Mouse (Mus musculus): Measurements from ENCODE around the gene Vps25. TPM values are rescaled to one million over a fixed set of nuclear protein-coding genes. Genes with fewer than 3 reads are reported as not detected.

Gene Vps25
- polyA plus RNA-seq, 1 experiment, result 67.0 TPM

DNA sequence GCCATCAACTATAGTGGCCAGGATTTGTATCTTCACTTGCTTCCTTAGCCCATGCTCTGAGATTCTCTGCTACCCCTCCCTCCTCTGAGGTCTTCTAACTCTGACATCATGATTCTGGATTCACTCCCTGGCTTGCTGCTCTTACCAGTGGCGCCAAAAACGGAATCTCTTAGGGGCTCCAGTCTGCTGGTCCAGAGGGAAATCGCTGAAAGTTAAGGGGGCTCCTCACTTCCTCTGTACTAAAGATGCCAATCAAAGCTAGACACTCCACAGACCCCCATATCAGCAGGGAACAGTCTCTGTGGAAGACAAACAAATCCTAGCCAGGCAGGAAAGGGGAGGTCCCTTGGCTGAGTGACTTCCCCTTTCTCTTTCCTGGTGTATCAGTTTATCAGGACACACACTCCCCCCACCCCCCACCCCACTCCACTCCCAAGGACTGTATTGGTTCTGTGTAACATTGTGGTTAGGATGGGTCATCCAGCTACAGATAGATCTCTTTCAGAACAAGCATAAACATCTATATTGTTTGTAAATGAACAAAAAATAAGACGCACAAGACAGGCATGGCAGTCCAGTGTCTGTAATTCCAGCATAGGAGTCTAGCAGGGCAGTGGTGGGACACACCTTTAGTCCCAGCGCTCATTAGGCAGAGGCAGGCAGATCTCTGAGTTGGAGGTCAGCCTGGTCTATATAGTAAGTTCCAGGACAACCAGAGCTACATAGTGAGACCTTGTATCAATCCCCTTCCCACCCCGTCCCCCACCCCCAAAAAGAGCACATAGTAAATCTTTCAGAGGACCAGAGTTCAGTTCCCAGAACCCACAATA is 21.3 kb upstream of the Vps25 start:
- Histone ChIP-seq H3K27ac (ENCODE audit: insufficient read depth, low read length) (peak overlapping the region; percentile 80; the same call in 1 of the 2 replicates), H3K4me3 (replicated peaks; ENCODE audit: insufficient read depth, low read depth, low read length) (no peak overlapping the region)
- WGBS, result 51% methylated on average over 6 of the region's 6 CpGs

DNA sequence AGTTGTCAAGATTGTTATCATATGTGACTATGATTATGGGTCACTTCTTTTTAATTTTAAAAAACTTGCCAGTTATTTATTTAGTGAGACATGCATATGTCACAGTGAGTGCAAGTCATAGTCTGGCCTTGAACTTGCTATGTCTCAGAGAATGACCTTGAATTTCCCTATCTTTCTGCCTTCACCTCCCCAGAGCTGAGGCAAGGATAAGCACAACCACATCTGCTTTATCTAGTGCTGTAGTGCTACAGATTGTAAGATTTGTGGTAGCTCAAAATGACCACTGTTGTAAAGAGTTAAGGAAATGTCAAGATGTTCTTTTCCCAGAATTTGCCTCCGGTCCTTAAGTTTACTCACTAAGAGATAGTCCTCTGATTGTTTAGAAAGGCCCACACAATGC is 20.3 kb upstream of the Vps25 start:
- WGBS, result 86% methylated on average over 1 of the region's 1 CpGs
- H3K4me1 ChIP-seq (ENCODE audit: control insufficient read depth, insufficient read depth, low read length), result 0 out of 2 replicates have a peak, but pooled peaks cover 2% of the 10 kb centered on the region
- no peak overlapping the region for H3K4me3 ChIP-seq (replicated peaks; ENCODE audit: insufficient read depth, low read depth, low read length)
- no peak overlapping the region for H3K27ac ChIP-seq (ENCODE audit: insufficient read depth, low read length)
- no peak for DNase-seq
- no peaks in the 10 kb centered on the region for H3K27me3 ChIP-seq (ENCODE audit: control insufficient read depth, insufficient read depth, low read length)
- TF ChIP-seq POLR2A (IDR thresholded peaks at IDR 0.05; ENCODE audit: borderline replicate concordance, insufficient read depth, low read length) (no peak), CTCF (IDR thresholded peaks at IDR 0.05; ENCODE audit: borderline replicate concordance, insufficient read depth, low read depth, low read length) (no peak)

More for the DNA sequence above, 21.3 kb upstream of the Vps25 start:
- TF ChIP-seq CTCF (IDR thresholded peaks at IDR 0.05; ENCODE audit: borderline replicate concordance, insufficient read depth, low read depth, low read length) (no peak), POLR2A (IDR thresholded peaks at IDR 0.05; ENCODE audit: borderline replicate concordance, insufficient read depth, low read length) (no peak)
- no peak for DNase-seq
- Histone ChIP-seq H3K27me3 (ENCODE audit: control insufficient read depth, insufficient read depth, low read length) (no peaks in the 10 kb centered on the region), H3K4me1 (ENCODE audit: control insufficient read depth, insufficient read depth, low read length) (0 out of 2 replicates have a peak, but pooled peaks cover 2% of the 10 kb centered on the region)

DNA sequence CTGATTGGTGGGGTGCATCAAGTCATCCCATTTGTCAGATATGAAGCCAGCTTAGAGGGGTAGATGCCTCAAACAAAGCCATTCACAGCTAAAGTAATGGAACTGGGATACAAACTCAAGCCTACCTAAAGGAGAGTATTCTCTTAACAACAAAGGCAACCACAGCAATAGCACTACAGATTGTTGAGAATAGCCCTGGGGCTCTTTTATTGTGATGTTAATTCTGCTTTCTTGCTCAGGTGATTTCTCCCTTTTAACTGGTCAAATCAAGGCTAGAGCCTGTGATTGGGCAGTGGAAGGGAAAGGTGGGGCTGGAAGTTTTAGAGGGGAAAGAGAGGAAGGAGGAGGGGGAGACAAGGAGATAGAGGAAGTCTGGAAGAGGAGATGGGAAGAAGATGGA is 19.4 kb upstream of the Vps25 start:
- no peak overlapping the region for H3K4me3 ChIP-seq (replicated peaks; ENCODE audit: insufficient read depth, low read depth, low read length)
- 0 out of 2 replicates have a peak, but pooled peaks cover 2% of the 10 kb centered on the region for H3K4me1 ChIP-seq (ENCODE audit: control insufficient read depth, insufficient read depth, low read length)
- no peak overlapping the region for H3K27ac ChIP-seq (ENCODE audit: insufficient read depth, low read length)
- no peak for DNase-seq
- no peak for TF ChIP-seq CTCF (IDR thresholded peaks at IDR 0.05; ENCODE audit: borderline replicate concordance, insufficient read depth, low read depth, low read length)
- TF ChIP-seq POLR2A (IDR thresholded peaks at IDR 0.05; ENCODE audit: borderline replicate concordance, insufficient read depth, low read length), result no peak
- H3K27me3 ChIP-seq (ENCODE audit: control insufficient read depth, insufficient read depth, low read length), result no peaks in the 10 kb centered on the region

DNA sequence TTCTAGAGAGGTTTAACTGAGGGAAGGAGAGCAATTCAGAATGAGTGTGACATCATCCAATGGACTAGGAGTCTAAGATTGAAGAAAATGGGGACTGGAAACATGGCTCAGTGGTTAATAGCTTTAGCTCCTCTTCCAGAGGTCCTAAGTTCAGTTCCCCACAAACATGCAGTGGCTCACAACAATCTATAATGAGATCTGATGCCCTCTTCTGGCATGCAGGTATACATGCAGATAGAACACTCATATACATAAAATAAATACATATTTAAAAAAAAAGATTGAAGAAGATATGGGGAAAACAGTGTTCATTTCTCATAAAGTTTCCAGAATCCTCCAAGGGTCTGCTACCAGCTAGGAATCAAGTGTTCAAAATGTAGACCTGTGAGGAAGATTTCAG is 18.1 kb upstream of the Vps25 start:
- no peak for TF ChIP-seq POLR2A (IDR thresholded peaks at IDR 0.05; ENCODE audit: borderline replicate concordance, insufficient read depth, low read length)
- no peaks in the 10 kb centered on the region for H3K27me3 ChIP-seq (ENCODE audit: control insufficient read depth, insufficient read depth, low read length)
- DNase-seq, result no peak
- H3K4me1 ChIP-seq (ENCODE audit: control insufficient read depth, insufficient read depth, low read length), result 0 out of 2 replicates have a peak, but pooled peaks cover 2% of the 10 kb centered on the region
- no peak overlapping the region for H3K27ac ChIP-seq (ENCODE audit: insufficient read depth, low read length)
- H3K4me3 ChIP-seq (replicated peaks; ENCODE audit: insufficient read depth, low read depth, low read length), result no peak overlapping the region

DNA sequence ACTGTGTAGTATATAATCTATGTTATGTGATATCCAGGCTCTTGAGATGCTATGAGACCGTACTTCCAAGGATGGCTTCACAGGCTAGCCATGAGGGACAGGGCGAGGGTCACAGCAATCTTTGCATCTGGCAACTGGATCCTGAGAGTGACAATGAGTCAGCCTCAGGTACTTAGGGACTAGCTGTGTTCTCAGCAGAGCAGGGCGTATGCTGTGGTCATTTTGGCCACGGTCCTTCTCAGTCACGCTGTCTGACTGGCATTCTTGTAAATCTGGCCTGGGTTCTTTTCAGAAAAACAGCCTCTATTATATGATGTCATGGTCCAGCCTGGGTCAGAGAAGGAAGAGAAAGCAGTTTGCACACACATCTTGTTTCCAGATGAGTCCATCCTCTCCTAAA is 16.7 kb upstream of the Vps25 start:
- 89% methylated on average over 5 of the region's 5 CpGs for WGBS
- DNase-seq, result no peak
- TF ChIP-seq CTCF (IDR thresholded peaks at IDR 0.05; ENCODE audit: borderline replicate concordance, insufficient read depth, low read depth, low read length) (no peak), POLR2A (IDR thresholded peaks at IDR 0.05; ENCODE audit: borderline replicate concordance, insufficient read depth, low read length) (no peak)
- Histone ChIP-seq H3K4me1 (ENCODE audit: control insufficient read depth, insufficient read depth, low read length) (no peaks in the 10 kb centered on the region), H3K27ac (ENCODE audit: insufficient read depth, low read length) (no peak overlapping the region), H3K4me3 (replicated peaks; ENCODE audit: insufficient read depth, low read depth, low read length) (no peak overlapping the region), H3K27me3 (ENCODE audit: control insufficient read depth, insufficient read depth, low read length) (no peaks in the 10 kb centered on the region)

DNA sequence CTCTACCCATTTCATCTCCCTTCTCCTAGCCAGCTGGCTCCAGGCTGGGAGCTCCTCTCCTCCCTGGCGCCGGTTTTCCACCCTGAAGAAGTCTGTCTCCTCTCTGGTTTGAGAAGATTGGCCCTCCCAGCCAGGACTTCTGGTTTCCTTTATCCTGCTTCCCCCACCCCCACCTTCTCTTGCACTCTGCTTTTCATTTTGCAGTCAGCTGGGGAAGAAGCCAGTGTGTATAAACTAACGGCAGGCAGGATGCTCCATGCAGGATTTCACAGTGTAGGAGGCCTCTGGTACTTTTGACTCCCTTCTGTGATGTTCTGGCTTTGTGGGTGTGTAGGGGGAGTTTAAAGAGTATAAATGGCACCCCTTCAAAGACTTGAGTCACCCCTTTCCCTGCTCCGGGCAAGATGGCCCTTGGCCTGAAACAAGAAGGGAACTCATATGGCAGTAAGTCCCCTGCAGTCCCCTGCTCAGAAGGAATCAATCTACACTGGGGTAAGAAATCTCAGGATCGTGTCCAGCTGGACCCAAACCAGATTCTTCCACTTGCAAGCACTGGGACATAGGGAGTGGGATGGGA is 15.3 kb upstream of the Vps25 start:
- H3K4me1 ChIP-seq (ENCODE audit: control insufficient read depth, insufficient read depth, low read length), result no peaks in the 10 kb centered on the region
- no peak overlapping the region for H3K27ac ChIP-seq (ENCODE audit: insufficient read depth, low read length)
- no peaks in the 10 kb centered on the region for H3K27me3 ChIP-seq (ENCODE audit: control insufficient read depth, insufficient read depth, low read length)

DNA sequence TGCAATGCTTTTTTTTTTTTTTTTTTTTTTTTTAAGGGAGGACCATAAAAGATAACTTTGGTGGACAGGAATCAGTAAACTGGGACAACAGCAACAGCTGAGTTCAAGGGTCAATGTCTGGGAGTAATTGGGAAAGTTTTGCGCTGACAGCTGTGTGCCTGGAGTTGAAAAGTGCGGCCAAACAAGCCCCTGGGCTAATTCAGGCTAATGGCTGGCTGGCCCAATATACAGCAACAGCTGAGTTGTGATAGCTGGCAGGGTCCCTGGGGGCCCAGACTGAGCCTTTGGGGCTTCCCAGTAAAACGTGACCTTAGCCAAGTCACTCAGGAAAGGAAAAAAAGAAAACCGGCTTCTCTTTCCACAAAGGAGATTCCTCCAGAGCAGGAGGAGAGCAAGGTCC is 8.4 kb upstream of the Vps25 start:
- Histone ChIP-seq H3K27ac (ENCODE audit: insufficient read depth, low read length) (no peak overlapping the region), H3K4me3 (replicated peaks; ENCODE audit: insufficient read depth, low read depth, low read length) (no peak overlapping the region), H3K4me1 (ENCODE audit: control insufficient read depth, insufficient read depth, low read length) (no peaks in the 10 kb centered on the region), H3K27me3 (ENCODE audit: control insufficient read depth, insufficient read depth, low read length) (no peaks in the 10 kb centered on the region; the same call in 1 of the 2 replicates)
- no peak for DNase-seq
- 53% methylated on average over 4 of the region's 4 CpGs for WGBS
- TF ChIP-seq POLR2A (IDR thresholded peaks at IDR 0.05; ENCODE audit: borderline replicate concordance, insufficient read depth, low read length), result no peak
- TF ChIP-seq CTCF (IDR thresholded peaks at IDR 0.05; ENCODE audit: borderline replicate concordance, insufficient read depth, low read depth, low read length), result no peak

More for the DNA sequence above, 15.3 kb upstream of the Vps25 start:
- TF ChIP-seq CTCF (IDR thresholded peaks at IDR 0.05; ENCODE audit: borderline replicate concordance, insufficient read depth, low read depth, low read length) (no peak), POLR2A (IDR thresholded peaks at IDR 0.05; ENCODE audit: borderline replicate concordance, insufficient read depth, low read length) (no peak)
- DNase-seq, result no peak
- H3K4me3 ChIP-seq (replicated peaks; ENCODE audit: insufficient read depth, low read depth, low read length), result no peak overlapping the region
- 8% methylated on average over 5 of the region's 5 CpGs for WGBS
